Mouse (Mus musculus) heart, postnatal 4 days (tissue): ENCODE results near the gene Ucp2. TPM values are rescaled to one million over a fixed set of nuclear protein-coding genes. Genes with fewer than 3 reads are reported as not detected.

ENCODE experiments used
- DNase-seq: peaks from one replicate; pipeline ENCODE4 v3.0.0; 2021
- total RNA-seq, 2 experiments: library from RNA; stranded (reverse); gene quantifications; 2 replicates each; pipeline ENCODE4 v1.2.3; 2021

Ucp2 gene
- total RNA-seq, 2 experiments from 2014 or later, result 338 to 355 TPM

DNA sequence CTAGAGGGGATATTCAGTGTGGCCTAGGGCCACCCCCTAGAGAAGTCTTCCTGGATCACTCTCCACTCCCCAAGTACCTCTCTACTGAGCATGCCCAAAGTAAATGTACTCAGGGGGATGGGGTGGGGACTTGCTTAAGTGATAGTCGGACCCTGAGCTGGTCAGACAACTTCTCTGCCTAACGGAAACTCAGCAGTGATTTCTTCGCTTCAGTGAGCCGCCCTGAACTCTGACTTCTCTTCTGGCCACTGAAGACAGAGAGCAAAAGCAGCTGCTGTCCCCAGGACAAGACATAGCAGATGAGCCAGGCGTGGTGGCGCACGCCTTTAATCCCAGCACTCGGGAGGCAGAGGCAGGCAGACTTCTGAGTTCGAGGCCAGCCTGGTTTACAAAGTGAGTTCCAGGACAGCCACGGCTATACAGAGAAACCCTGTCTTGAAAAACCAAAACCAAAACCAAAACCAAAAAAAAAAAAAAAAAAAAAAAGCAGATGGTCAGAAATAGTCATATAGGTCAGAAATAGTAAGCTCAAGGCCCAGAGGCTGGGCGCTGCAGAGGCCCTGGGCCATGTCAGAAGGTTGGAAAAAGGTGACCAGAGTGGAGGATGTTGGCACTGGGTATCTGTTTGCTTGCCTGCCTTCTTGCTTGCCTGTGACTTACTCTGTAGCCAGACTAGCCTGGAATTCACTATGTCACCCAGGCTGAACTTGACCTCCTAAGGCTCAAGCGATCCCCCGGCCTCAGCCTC, 11.8 kb downstream of the Ucp2 start:
- DNase-seq, result no peak

DNA sequence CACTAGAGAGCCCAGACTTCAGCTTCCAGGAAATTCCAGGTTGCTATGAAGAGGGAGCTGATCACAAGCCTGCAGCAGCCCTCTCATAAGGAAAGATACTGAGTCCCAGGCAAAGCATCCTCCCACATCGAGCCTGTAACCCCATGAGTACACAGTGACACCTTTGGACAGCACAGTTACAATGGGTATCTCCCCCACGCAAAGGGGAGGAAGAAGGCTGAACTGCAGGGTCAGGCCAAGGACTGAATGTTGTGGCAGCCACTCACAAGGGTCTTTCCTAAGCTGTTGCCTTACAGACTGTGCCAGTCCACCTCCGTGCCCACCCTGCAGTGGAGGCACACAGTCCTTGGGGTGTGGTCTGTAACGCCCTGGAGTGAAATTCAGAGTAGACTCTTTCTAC, 13.4 kb downstream of the Ucp2 start:
- DNase-seq, result no peak

DNA sequence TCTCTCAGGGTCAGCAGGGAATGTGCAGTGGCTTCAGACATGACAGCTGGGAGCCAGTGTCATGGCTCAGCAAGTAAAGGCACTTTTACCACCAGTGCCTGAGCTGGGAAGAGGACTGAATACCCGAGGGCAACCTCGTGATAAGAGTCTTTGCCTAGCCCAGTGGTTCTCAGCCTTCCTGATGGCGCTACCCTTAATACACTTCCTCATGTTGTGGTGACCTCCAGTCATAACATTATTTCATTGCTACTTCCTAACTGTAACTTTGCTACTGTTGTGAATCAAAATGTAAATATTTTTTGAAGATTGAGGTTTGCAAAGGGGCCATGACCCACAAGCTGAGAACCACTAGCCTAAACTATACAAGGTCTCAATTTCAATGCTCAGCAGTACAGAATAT, 15.5 kb downstream of the Ucp2 start:
- DNase-seq, result no peak

DNA sequence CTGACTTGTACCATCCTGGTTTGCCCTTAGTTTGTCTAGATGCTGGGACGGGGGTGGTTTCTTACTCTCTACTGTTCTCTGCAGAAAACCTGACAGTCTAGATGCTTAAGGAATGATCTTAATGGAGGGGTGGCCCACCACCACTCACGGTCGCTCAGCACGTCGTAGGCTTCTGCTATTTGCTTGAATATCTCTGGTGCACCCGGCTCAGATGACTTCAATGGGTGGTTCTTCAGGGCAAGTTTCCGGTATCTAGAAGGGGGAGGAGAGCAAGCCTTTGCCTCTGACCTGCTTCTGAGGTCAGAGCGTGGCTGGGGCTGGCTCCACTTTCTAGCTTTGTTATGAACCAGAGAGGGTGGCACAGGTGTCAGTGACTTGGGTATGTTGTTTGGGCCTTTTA, 18.5 kb downstream of the Ucp2 start:
- DNase-seq, result no peak

DNA sequence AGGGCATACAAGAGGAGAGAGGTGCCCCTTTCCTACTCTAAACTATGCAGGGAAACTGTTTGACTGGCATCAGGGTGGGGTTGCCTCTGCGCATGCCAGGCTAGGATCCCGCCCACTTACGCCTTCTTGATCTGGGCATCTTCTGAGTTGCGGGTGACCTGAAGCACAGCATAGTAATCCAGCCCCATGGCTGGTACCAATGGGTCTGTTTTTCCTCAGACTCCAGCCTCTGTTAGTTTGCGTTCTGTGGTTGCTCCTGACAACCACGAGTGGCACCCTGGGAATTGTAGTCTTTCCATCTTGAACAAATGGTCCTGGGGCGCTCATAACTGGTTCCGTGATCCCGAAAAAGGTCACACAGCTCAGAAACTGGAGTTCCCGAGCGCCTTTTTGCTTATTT, 21.4 kb downstream of the Ucp2 start, which contains the start of gene Dnajb13:
Gene Dnajb13, minus strand, starts transcription at position 388 of the 400 bp plus-strand sequence.
- DNase-seq, result no peak

GRCm38 (mm10) chr7:100520204-100520603, 27.1 kb downstream of the Ucp2 start:
- no peak for DNase-seq

DNA sequence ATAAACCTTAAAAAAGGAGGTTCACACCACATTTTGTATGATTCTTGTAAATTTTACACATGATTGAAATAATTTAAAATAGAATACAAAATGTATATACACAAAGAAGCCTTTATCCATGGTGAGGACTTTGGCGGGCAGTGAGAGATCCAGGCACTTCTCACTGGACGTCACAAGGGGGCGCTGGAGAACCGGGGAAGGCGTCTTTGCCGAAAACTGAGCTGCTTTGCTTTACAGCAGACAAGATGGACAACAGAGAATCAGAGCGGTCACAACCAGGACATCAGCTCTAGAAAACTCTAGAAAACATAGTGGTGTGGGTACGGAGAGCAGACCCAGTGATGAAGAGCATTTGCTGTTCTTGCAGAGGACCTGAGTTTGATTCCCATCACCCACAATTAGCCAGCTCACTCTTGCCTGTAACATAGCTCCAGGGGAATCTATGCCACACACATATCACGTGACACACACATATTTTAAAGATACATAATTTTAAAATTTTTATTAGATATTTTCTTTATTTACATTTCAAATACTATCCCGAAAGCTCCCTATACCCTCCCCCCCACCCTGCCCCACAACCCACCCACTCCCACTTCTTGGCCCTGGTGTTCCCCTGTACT, 27.6 kb downstream of the Ucp2 start:
- DNase-seq, result peak; percentile 92

DNA sequence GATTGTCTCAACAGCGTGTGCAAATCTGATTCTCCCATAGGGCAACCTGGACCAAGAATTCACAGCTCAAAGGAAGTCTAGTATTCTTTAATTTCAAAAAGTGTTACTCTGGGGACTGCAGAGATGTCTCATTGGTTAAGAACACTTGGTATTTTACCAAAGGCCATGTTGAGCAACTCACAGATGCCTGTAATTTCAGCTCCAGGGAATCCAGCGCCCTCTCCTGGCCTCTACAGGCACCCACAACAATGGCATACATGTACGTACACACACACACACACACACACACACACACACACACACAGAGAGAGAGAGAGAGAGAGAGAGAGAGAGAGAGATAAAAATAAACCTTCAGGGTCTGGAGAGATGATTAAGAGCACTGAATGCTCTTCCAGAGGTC, 29.1 kb downstream of the Ucp2 start:
- no peak for DNase-seq

GRCm38 (mm10) chr7:100524669-100525068, 31.5 kb downstream of the Ucp2 start:
- DNase-seq, result no peak

DNA sequence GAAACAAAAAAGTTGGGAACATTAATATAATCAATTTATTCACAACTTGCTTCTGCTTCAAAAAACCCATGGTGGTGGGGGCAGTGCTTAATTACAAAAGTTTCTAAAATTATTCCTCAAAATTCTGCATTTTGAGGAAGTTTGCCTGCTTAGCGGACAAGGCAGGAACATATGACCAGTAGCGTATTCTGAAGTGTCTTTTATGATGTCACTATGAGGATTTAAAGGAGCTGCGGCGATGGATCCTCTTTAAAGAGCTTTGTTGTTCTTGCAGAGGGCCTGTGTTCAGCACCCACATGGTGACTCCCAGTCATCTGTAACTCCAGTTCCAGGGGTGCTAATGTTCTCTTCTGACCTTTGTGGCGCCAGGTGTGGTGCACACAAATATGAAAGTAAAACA, 37.6 kb downstream of the Ucp2 start:
- no peak for DNase-seq

DNA sequence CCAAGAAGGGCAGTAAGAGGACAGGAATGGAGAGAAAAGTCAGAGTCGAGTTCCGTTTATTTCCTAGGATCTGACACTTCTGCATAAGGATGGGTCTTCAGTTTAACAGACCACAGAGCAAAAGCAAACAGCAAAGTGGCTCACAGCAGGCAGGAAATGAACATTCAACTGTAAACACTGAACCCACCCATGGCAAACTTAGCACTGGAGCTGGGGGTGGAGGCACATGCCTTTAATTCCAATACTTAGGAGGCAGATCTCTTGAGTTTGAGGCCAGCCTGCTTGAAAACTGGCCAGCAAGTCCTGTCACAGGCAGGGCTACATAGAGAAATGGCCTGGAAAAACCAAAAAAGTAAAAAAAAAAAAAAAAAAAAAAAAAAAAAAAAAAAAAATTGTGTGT, 40.4 kb downstream of the Ucp2 start:
- no peak for DNase-seq

DNA sequence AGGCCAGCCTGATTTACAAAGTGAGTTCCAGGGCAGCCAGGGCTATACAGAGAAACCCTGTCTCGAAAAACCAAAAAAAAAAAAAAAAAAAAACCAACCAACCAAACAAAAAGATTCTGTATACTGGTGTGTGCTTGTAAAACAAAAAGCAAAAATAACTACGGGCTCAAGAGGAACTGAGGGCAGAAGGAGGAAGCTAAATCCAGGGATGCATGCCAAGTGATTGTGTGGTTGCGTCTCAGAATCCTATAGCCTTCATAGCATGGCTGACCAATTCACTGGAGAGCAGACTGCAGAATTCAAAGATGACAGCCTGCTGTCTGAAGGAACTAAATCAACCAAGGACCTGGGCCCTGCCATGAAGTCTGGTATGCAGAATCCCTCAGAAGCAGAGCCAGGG, 41.1 kb downstream of the Ucp2 start:
- DNase-seq, result no peak

GRCm38 (mm10) chr7:100535831-100536230, 42.7 kb downstream of the Ucp2 start:
- DNase-seq, result no peak

- peak; percentile 87 for DNase-seq
These were observed 43.8 kb downstream of the Ucp2 start, which contains the start of gene Coa4 for GRCm38 (mm10) chr7:100536804-100537518. Gene Coa4, plus strand, starts transcription at chr7:100537071.

- no peak for DNase-seq
These were observed 44.4 kb downstream of the Ucp2 start for GRCm38 (mm10) chr7:100537519-100537902.

DNA sequence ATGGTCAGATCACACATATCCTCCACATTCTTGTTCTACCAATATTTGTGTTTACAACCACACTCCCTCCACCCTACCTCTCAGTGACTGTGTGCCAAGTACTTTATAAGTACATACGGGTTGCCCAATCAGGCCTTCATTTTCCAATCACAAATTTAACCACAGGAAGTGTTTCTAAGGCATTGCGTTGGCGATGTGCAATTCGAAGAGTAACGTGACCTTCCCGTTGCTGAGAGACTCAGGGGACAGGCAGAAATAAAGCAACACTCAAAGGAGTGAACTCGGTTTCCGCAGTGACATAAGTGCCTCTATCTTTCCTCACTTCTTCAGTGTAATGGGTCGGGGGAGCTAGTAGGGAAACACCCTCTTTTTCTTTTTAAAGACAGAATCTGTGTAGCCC, 46.4 kb downstream of the Ucp2 start:
- no peak for DNase-seq

- no peak for DNase-seq
These were observed 51.3 kb downstream of the Ucp2 start for GRCm38 (mm10) chr7:100544437-100544836.

DNA sequence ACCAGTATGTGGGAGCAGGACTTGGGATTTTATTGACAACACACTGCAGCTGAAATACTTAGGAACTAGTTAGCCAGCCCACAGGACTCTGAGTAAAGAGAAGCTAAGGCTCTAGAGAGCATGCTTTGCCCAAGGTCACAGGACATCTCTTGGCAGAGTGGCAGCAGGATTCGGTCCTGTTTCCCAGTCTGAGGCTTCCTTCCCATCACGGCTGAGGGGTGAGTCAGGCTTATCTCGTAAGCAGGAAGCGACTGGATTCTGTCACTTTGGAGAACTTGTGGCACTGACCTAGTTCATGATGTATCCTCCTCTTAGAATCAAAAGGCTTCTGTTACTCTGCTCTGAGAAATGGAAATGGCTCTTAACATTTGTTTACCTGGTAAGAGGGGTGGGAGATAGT, 54.5 kb downstream of the Ucp2 start:
- no peak for DNase-seq

DNA sequence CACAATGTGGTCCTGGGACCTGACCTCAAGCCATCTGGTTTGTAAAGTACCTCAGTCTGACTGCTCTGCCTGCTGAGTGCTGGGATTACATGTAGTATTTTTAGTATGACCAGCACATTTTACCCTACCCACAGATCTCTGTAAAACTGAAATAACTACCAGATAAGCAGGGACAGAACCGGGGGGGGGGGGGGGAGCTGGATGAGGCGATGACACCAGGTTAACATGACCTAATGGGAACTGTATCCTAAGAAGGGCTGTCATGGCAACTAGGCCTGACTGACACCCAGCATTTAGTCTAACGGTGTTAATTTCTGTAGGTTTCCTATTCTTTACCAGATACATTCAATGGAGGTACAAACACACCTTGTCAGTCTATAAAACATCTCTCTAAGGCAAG, 56.7 kb downstream of the Ucp2 start:
- no peak for DNase-seq

DNA sequence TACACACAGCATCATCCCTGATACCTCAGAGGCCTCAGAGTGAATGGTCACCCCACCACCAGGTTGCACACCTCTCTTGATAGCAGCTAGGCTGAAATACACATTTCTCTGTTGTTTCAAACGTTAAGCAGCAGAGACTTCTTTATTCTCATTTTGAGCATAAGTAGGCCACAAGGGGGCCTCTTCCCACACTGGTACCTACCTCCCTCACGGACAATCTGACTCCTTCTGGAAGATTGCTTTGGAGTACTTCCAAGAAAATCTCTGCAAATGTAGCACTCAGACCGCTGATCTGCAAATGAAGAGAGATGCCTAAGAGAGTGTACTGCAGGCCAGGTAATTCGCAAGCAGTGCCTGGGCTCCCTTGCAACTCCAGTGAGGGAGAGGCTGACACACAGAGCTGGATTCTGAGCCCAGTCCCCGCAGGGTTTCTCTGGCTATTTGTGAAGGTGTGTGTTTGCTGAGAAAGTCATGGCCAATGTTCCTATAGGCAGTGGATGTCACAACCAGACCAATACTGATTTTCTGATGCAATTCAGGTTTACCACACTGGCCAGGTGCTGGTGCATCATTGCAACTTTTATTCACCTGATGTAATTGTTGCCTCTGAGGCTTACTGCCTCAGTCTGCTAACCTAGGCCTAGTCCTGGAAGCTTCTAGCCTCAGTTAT, 57.3 kb downstream of the Ucp2 start:
- peak; percentile 42 for DNase-seq
